Mouse (Mus musculus) midbrain, embryonic 13.5 days (tissue): ENCODE results near the gene Abcc3. TPM values are rescaled to one million over a fixed set of nuclear protein-coding genes. Genes with fewer than 3 reads are reported as not detected.
A peak's percentile ranks its signal among the peaks of the same experiment; 100 is the strongest.
"Not testable (repeated sequence)": the region's sequence is repeated elsewhere in the genome, so short reads cannot be mapped to it uniquely, and the experiment has no call there.

ENCODE experiments used
- ATAC-seq: fragments of 200-750 bp; cut with Nextera tagmentation; 2 replicates; pipeline ENCODE4 v1.8.0; 2017; ENCODE audit warnings: mild to moderate bottlenecking, moderate TSS enrichment, moderate library complexity
- H3K27ac ChIP-seq: fragments of 300-500 bp; sonication (generic); 2 replicates; pipeline ENCODE4 v1.5.1; 2015; ENCODE audit warnings: inconsistent platforms, mild to moderate bottlenecking, moderate library complexity
- H3K27me3 ChIP-seq: fragments of 300-500 bp; sonication (generic); 2 replicates; pipeline ENCODE4 v1.6.1; 2015; ENCODE audit warnings: mild to moderate bottlenecking, inconsistent platforms
- H3K36me3 ChIP-seq: fragments of 300-500 bp; sonication (generic); 2 replicates; pipeline ENCODE4 v1.6.1; 2015; ENCODE audit warnings: mild to moderate bottlenecking, inconsistent platforms
- H3K4me1 ChIP-seq: fragments of 300-500 bp; sonication (generic); replicated peaks from 2 replicates; pipeline ENCODE4 v1.6.1; 2015; ENCODE audit warnings: inconsistent platforms
- H3K4me2 ChIP-seq: fragments of 300-500 bp; sonication (generic); replicated peaks from 2 replicates; pipeline ENCODE4 v1.6.1; 2015; ENCODE audit warnings: moderate library complexity, mild to moderate bottlenecking, inconsistent platforms
- H3K4me3 ChIP-seq: fragments of 300-500 bp; sonication (generic); replicated peaks from 2 replicates; pipeline ENCODE4 v1.5.1; 2015; ENCODE audit warnings: mild to moderate bottlenecking, inconsistent platforms
- H3K9ac ChIP-seq: fragments of 300-500 bp; sonication (generic); replicated peaks from 2 replicates; pipeline ENCODE4 v1.6.1; 2015; ENCODE audit warnings: mild to moderate bottlenecking, inconsistent platforms
- H3K9me3 ChIP-seq: fragments of 300-500 bp; sonication (generic); 2 replicates; pipeline ENCODE4 v1.6.1; 2016; ENCODE audit warnings: mild to moderate bottlenecking, inconsistent platforms
- WGBS: fragments of 180-500 bp; shearing (Covaris S2); methylation state at CpG from one replicate; pipeline ENCODE4 v1.1.7; 2015; 5-methylcytosine and 5-hydroxymethylcytosine counted together
- polyA plus RNA-seq: library from polyadenylated mRNA; unstranded; fragments of >200 nt; fragmentation: Nextera tagmentation; extraction: Ambion mirVana; gene quantifications from 2 replicates; pipeline ENCODE4 v1.2.1, GENCODE M21; 2015

Gene Abcc3
- polyA plus RNA-seq, 1 experiment from 2014 or later, result 0.90 TPM

GRCm38 (mm10) chr11:94419004-94419727, 26.4 kb upstream of the Abcc3 start:
- H3K4me1 ChIP-seq, result peaks cover 56% of the 10 kb centered on the region
- 0 out of 2 replicates have a peak overlapping the region, but pooled peaks have one; percentile 12 for H3K9ac ChIP-seq
- peak; percentile 53; the same call in 1 of the 2 replicates for ATAC-seq
- peak overlapping the region; percentile 41 for H3K27ac ChIP-seq
- H3K27me3 ChIP-seq, result no peaks in the 10 kb centered on the region
- WGBS, result 50% methylated on average over 10 of the region's 10 CpGs
- no peak overlapping the region for H3K4me2 ChIP-seq
- peaks cover 36% of the 10 kb centered on the region for H3K36me3 ChIP-seq
- no peak overlapping the region for H3K4me3 ChIP-seq
- H3K9me3 ChIP-seq, result no peaks in the 10 kb centered on the region

DNA sequence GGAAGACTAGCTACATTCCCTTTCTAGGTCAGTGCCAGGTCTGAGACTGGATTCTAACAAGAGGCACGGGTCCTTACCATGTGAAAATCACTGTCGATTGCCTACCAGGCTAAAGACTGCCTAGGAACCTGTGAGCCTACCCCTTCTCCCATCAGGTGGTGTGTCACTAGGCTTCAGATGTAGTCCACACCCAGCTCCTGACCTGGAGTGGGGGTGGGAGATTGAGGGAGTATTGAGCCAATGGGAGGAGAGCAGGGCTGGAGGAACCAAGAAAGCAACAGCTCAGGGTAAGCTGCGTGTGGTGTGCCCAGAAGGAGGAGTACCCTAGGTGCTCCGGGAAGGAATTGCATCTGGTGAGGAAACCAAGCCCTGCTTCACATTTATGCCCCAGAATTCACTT, 21.2 kb upstream of the Abcc3 start:
- H3K36me3 ChIP-seq, result peaks cover 56% of the 10 kb centered on the region
- peaks cover 69% of the 10 kb centered on the region for H3K4me1 ChIP-seq
- WGBS, result 61% methylated on average over 4 of the region's 4 CpGs
- no peaks in the 10 kb centered on the region for H3K27me3 ChIP-seq
- ATAC-seq, result peak; percentile 21
- no peaks in the 10 kb centered on the region for H3K9me3 ChIP-seq
- H3K4me2 ChIP-seq, result peak overlapping the region; percentile 37
- H3K27ac ChIP-seq, result peak overlapping the region; percentile 81
- no peak overlapping the region for H3K4me3 ChIP-seq
- peak overlapping the region; percentile 55 for H3K9ac ChIP-seq

- peak overlapping the region; percentile 81 for H3K27ac ChIP-seq
- no peaks in the 10 kb centered on the region for H3K27me3 ChIP-seq
- peak; percentile 55 for ATAC-seq
- no peak overlapping the region for H3K4me3 ChIP-seq
- 16% methylated on average over 8 of the region's 8 CpGs for WGBS
- peaks cover 55% of the 10 kb centered on the region for H3K36me3 ChIP-seq
- H3K4me2 ChIP-seq, result peak overlapping the region; percentile 37
- peaks cover 70% of the 10 kb centered on the region for H3K4me1 ChIP-seq
- H3K9ac ChIP-seq, result peak overlapping the region; percentile 55
- no peaks in the 10 kb centered on the region for H3K9me3 ChIP-seq
Measured at GRCm38 (mm10) chr11:94413516-94413915, 20.7 kb upstream of the Abcc3 start.

GRCm38 (mm10) chr11:94412998-94413469, 20.2 kb upstream of the Abcc3 start:
- 30% methylated on average over 9 of the region's 10 CpGs for WGBS
- no peaks in the 10 kb centered on the region for H3K27me3 ChIP-seq
- peak; percentile 73 for ATAC-seq
- no peaks in the 10 kb centered on the region for H3K9me3 ChIP-seq
- peaks cover 73% of the 10 kb centered on the region for H3K4me1 ChIP-seq
- H3K9ac ChIP-seq, result peak overlapping the region; percentile 55
- H3K27ac ChIP-seq, result peak overlapping the region; percentile 81
- no peak overlapping the region for H3K4me3 ChIP-seq
- H3K36me3 ChIP-seq, result peaks cover 50% of the 10 kb centered on the region
- H3K4me2 ChIP-seq, result peak overlapping the region; percentile 37

DNA sequence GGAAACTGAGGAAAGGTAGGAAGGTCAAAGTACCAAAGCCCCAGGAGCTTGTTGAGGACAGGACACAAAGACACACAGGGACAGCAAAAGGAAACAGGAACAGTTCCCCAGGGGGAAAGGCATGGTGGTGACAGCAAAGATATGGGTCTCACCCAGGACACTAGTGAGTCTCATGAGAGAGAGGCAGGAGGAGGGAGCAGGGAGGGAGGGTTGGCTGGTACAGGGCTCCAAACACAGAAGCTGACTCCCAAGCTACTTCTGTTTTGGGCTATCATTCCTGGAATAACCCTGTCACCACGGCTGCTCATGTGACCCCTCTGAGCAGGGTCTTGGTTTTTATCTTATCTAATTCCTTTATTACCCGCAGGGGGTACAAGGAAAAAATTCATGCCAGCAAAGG, 19.8 kb upstream of the Abcc3 start:
- WGBS, result 65% methylated on average over 2 of the region's 2 CpGs

DNA sequence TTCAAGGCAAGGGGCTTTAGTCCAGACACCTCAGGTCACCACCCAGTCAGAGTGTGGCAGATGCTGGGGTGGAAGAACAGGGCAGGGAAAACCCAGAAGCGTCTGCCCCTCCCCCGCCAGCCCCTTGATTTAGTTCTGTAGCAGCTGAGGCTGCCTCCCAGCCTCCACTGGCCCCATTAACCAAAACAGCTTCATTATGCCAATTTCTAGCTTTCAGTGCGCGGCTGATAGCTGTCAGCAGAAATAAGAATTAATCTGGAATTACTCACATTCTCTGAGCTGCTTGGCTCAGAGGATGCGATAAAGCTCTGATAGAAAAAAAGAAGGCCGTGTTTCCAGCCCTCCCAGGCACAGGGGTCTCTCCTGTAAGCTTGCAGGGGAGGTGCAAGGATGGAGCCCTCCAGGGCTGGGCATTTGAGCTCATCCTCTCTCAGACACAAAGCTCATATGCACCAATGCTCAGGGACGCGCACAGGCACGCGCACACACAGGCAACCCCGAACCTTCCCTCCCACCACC, 15.1 kb upstream of the Abcc3 start:
- Histone ChIP-seq H3K27ac (peak overlapping the region; percentile 92), H3K4me2 (peak overlapping the region; percentile 22; the same call in 1 of the 2 replicates), H3K27me3 (no peaks in the 10 kb centered on the region), H3K4me1 (peaks cover 81% of the 10 kb centered on the region), H3K36me3 (peaks cover 25% of the 10 kb centered on the region), H3K9ac (peak overlapping the region; percentile 36; the same call in 1 of the 2 replicates), H3K9me3 (no peaks in the 10 kb centered on the region), H3K4me3 (no peak overlapping the region)
- 13% methylated on average over 11 of the region's 11 CpGs for WGBS
- peak; percentile 80 for ATAC-seq

More for the DNA sequence above, 19.8 kb upstream of the Abcc3 start:
- peak overlapping the region; percentile 81 for H3K27ac ChIP-seq
- H3K27me3 ChIP-seq, result no peaks in the 10 kb centered on the region
- H3K4me2 ChIP-seq, result peak overlapping the region; percentile 37; the same call in 1 of the 2 replicates
- no peak overlapping the region for H3K4me3 ChIP-seq
- no peak for ATAC-seq
- H3K4me1 ChIP-seq, result peaks cover 78% of the 10 kb centered on the region
- H3K9ac ChIP-seq, result peak overlapping the region; percentile 55
- H3K36me3 ChIP-seq, result peaks cover 47% of the 10 kb centered on the region
- no peaks in the 10 kb centered on the region for H3K9me3 ChIP-seq

DNA sequence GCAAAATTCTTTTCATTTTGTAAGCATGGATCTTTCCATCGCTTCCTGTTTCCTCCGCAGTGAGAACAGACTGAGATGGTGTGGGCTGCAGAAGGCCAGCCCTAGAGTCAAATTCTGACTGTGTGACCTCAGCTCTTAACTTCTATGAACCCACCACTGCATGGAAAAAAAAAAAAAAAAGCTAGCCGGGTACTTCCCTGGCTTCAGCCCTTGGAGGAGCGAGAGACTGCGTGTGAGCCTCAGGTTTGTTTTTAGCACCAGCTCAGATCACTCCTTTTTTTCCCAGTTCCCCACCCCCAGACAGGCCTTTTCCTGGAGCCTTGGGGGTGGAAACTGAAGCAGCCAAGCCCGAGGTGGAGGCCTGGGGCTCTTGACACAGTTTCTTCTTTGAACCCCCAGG, 12.6 kb upstream of the Abcc3 start:
- H3K4me1 ChIP-seq, result peaks cover 60% of the 10 kb centered on the region
- no peak for ATAC-seq

GRCm38 (mm10) chr11:94404641-94405260, 12.0 kb upstream of the Abcc3 start:
- Histone ChIP-seq H3K27ac (no peak overlapping the region), H3K4me2 (no peak overlapping the region), H3K4me3 (no peak overlapping the region), H3K27me3 (no peaks in the 10 kb centered on the region), H3K36me3 (peaks cover 8% of the 10 kb centered on the region), H3K4me1 (peaks cover 55% of the 10 kb centered on the region), H3K9me3 (no peaks in the 10 kb centered on the region), H3K9ac (no peak overlapping the region)
- ATAC-seq, result peak; percentile 19; the same call in 1 of the 2 replicates
- WGBS, result 24% methylated on average over 11 of the region's 11 CpGs

More for the DNA sequence above, 12.6 kb upstream of the Abcc3 start:
- 66% methylated on average over 6 of the region's 6 CpGs for WGBS
- Histone ChIP-seq H3K4me3 (no peak overlapping the region), H3K27ac (no peak overlapping the region), H3K9ac (no peak overlapping the region), H3K36me3 (peaks cover 14% of the 10 kb centered on the region), H3K4me2 (no peak overlapping the region), H3K27me3 (no peaks in the 10 kb centered on the region), H3K9me3 (no peaks in the 10 kb centered on the region)

DNA sequence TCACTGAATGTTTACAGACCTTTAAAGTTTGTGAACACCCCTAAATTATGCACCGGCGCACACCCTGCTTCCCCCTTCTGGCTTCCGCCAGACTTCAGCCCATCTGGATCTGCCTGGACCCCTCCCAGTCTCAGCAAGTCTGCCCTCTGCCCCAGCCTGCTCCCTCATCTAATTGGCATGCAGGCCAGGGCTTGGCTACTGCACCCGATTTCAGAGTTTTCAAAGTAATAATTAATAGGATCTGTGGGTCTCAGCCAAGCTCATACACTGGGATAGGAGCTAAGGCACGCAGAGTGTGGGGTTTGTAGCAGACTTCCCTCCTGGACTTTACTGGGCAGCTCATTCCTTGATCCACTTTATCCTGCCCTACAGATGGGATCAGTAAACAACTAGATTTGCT, 11.4 kb upstream of the Abcc3 start:
- Histone ChIP-seq H3K27me3 (no peaks in the 10 kb centered on the region), H3K9ac (no peak overlapping the region), H3K9me3 (no peaks in the 10 kb centered on the region), H3K4me2 (no peak overlapping the region), H3K4me3 (no peak overlapping the region), H3K4me1 (peaks cover 50% of the 10 kb centered on the region), H3K36me3 (peaks cover 2% of the 10 kb centered on the region; the same call in 1 of the 2 replicates), H3K27ac (no peak overlapping the region)
- no peak for ATAC-seq
- 61% methylated on average over 5 of the region's 5 CpGs for WGBS

- 86% methylated on average over 10 of the region's 10 CpGs for WGBS
- ATAC-seq, result no peak
- H3K27me3 ChIP-seq, result no peaks in the 10 kb centered on the region
- H3K9me3 ChIP-seq, result no peaks in the 10 kb centered on the region
- H3K4me3 ChIP-seq, result no peak overlapping the region
- H3K9ac ChIP-seq, result no peak overlapping the region
- peaks cover 46% of the 10 kb centered on the region for H3K4me1 ChIP-seq
- H3K4me2 ChIP-seq, result no peak overlapping the region
- no peak overlapping the region for H3K27ac ChIP-seq
- no peaks in the 10 kb centered on the region for H3K36me3 ChIP-seq
Measured at GRCm38 (mm10) chr11:94403757-94404156, 11.0 kb upstream of the Abcc3 start.

- Histone ChIP-seq H3K4me2 (no peak overlapping the region), H3K27ac (0 out of 2 replicates have a peak overlapping the region, but pooled peaks have one; percentile 1), H3K9ac (no peak overlapping the region), H3K4me1 (peaks cover 37% of the 10 kb centered on the region), H3K36me3 (no peaks in the 10 kb centered on the region), H3K4me3 (no peak overlapping the region), H3K9me3 (no peaks in the 10 kb centered on the region), H3K27me3 (no peaks in the 10 kb centered on the region)
- ATAC-seq, result no peak
- 82% methylated on average over 5 of the region's 5 CpGs for WGBS
Measured at GRCm38 (mm10) chr11:94402731-94403130, 9.9 kb upstream of the Abcc3 start.

DNA sequence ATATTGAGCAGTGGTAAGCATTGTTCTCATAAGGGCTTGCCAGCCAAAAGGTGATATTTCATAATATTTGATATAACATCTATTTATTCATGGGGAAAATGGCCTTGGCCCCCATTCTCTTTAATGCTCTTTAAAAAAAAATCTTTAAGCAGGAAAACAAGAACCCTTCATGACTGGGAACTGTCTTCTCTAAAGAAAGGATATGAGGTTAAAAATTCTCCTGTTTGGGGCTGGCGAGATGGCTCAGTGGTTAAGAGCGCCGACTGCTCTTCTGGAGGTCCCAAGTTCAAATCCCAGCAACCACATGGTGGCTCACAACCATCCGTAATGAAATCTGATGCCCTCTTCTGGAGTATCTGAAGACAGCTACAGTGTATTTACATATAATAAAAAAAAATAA, 9.2 kb upstream of the Abcc3 start:
- not testable (repeated sequence) for H3K9ac ChIP-seq, H3K4me3 ChIP-seq, H3K27me3 ChIP-seq, H3K27ac ChIP-seq, ATAC-seq, H3K4me2 ChIP-seq, H3K9me3 ChIP-seq, H3K36me3 ChIP-seq
- H3K4me1 ChIP-seq, result peaks cover 30% of the 10 kb centered on the region
- WGBS, result 91% methylated on average over 4 of the region's 4 CpGs
